Mouse (Mus musculus) left cerebral cortex, adult 2 months (tissue): ENCODE data around the gene Slc24a4. TPM values are rescaled to one million over a fixed set of nuclear protein-coding genes. Genes with fewer than 3 reads are reported as not detected.

Experiments used
- DNase-seq, 2 experiments: peaks; one replicate each; pipeline ENCODE4 v3.0.0; 2021 to 2022; ENCODE audit warnings: low spot score in 2 of 2, mixed read lengths in 1 of 2; ENCODE audit errors: extremely low spot score in 1 of 2
- H3K27ac ChIP-seq: fragments of 200-600 bp; 2 replicates; pipeline ENCODE4 v1.8.1; 2022
- H3K4me3 ChIP-seq: fragments of 200-600 bp; 2 replicates; pipeline ENCODE4 v1.8.1; 2022
- CTCF ChIP-seq: fragments of 200-600 bp; IDR thresholded peaks from 2 replicates; pipeline ENCODE4 v1.8.1; 2022; ENCODE audit warnings: antibody characterized with exemption, mild to moderate bottlenecking, moderate library complexity
- intact Hi-C: fragments of 180-260 bp; cut with DNase I; formaldehyde crosslinking; loops from one replicate; pipeline ENCODE4 v1.15.1; 2025
- total RNA-seq, 2 experiments: library from RNA; stranded (reverse); gene quantifications; 2 replicates each; pipeline ENCODE4 v1.2.3; 2021

The Slc24a4 gene
- total RNA-seq, 2 experiments from 2014 or later, result 46.4 to 47.2 TPM

DNA sequence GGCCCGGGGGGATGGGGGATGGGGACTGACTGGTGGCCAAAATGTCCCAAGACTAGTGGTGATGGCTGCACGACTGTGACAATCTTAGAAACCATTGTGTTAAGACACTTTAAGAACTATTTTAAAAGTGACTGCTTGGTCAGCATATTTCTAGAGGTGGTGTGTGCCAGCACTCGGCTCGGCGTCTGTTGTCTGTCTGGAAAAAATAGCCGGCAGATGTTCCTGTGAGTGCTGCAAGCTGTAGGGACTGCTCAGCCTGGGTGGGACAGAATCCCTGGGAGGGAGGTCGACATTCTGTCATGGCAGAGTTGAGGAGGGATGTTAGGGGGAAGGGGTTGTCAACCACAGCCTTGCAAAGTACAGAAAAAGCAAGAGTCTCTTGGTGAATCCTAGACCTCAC lies 175.3 kb downstream of the Slc24a4 start:
- Histone ChIP-seq H3K4me3 (no peak overlapping the region), H3K27ac (no peak overlapping the region)
- intact Hi-C loops, result loop anchor here (5.0 kb wide), 1 partner anchor 102 kb away; no protein-coding TSS in a partner anchor
- no peak for TF ChIP-seq CTCF
- DNase-seq, result peak in 1 of 2 experiments; percentile 17

DNA sequence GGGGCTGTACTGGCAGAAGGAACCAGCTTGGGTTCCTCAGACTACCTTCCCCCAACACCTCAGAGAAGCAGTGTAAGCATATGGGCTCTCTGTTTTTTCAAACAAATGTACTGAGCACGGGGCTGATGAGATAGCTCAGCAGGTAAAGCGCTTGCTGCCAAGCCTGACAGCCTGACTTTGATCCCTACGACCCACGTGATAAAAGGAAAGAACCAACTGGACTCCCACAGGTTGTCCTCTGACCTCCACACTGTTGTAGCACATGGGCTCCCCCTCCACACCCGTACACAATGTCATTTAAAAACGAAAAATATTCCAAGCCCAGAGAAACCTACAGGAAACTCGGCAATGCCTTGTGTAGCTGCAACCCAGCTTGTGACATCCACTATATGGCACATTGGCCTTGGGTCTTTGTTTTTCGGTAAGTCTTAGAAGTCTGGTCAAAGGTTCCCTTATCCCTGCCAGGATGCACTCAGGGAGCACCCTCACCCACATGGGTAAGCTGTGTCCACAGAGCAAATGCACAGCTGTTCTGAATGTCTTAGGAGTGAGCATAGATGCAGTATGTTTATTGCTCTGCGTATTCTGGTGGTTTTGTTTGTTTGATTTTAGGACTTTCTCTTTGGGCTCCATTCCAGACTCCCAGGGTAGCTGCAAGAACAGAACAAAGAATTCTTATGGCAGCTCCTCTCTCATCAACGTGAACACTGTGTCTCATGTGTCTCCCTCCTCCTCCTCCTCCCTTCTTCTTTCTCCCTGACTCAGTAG lies 176.7 kb downstream of the Slc24a4 start:
- no peak overlapping the region for H3K4me3 ChIP-seq
- DNase-seq, result no peak
- no peak for TF ChIP-seq CTCF
- intact Hi-C loops, result loop anchor here (5.0 kb wide), 1 partner anchor 53 kb away; no protein-coding TSS in a partner anchor
- H3K27ac ChIP-seq, result no peak overlapping the region

DNA sequence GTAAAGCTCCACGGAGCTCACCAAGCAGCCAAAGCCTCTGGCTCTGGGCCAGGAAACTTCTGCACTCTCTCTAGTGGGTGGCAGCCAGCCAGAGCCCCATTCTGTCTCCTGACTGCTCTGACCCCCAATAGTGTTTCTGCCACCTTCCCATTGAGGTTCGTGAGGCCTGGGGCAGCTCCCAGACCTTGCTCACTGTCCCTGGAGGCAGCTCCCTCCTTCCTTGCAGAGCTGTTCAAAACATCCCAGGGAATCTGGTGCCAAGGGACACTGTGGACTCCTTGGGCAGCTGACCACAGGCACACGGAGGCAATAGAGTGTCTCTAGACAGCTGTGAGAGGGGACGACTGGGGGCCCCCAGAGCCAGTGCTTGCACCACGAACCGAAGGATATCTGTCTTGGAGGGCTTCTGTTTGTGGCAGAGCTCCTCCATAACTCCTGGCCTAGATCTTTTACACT lies 179.5 kb downstream of the Slc24a4 start:
- peak; percentile 36 to 40 for DNase-seq
- Histone ChIP-seq H3K27ac (peak overlapping the region; percentile 25; the same call in 1 of the 2 replicates), H3K4me3 (no peak overlapping the region)
- TF ChIP-seq CTCF, result no peak
- intact Hi-C loops, result loop anchor here (5.0 kb wide), 1 partner anchor 56 kb away; no protein-coding TSS in a partner anchor

DNA sequence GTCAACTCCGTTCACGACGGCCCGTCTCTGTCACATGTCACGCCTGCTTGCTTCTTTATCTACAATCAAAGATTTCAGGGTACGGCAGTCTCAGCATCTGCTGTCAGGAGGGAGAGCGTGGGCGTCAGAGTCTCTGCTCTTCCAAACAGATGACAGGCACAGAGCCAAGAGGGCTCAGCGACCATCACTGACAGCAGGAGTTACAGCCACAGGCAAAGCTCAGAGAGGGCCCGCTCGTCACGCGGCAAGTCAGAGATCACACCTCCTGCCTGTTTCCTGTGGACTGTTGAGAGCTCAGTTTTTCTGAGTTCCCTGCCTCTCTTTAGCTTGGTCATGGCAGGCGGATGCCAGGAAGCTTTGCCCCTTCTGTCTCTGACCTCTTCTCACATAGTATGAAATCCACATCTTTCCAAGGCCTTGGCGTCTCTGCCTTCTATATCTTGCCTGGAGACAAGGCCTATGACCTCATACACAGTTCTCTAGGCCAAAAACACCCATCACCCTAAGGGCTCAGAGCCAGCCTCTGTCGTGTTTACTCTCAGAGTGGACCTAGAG lies 180.0 kb downstream of the Slc24a4 start:
- H3K27ac ChIP-seq, result peak overlapping the region; percentile 59; the same call in 1 of the 2 replicates
- intact Hi-C loops, result loop anchor here (5.0 kb wide), 1 partner anchor 56 kb away; no protein-coding TSS in a partner anchor
- peak; percentile 52 to 64 for DNase-seq

DNA sequence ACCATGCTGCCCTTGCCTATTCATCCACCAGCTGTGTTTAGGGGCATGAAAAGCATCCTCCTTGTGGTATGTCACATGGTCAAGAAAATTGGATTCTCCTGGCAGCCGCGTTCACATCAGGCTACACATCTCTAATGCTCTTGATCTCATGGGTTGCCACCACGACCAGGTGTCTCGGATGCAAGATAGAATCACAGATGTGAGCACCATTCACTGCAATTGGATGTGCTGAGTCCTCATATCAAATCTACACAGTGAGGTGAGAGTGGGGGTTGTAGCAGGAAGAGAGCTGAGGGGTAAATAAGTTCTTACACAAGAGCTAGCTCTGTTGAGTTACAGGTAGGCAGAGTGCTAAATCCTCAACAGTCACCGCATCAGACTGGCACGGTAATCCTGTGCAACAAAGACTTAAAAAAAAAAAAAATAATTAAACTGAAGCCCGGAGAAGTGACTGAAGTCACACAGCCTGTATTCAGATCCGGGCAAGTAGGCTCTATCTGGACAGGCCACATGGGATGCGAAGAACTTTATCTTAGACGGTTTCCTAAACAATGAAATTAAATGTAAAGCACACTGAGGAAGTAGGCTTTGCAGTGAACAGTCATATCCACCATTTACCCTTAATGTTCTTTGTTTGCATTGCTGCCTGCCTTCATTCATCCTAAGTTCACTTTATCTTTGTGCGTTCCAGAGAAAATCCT lies 180.7 kb downstream of the Slc24a4 start:
- peak overlapping the region; percentile 59; the same call in 1 of the 2 replicates for H3K27ac ChIP-seq
- DNase-seq, result no peak
- TF ChIP-seq CTCF, result no peak
- H3K4me3 ChIP-seq, result no peak overlapping the region
- intact Hi-C loops, result loop anchor here (5.0 kb wide), 1 partner anchor 57 kb away; no protein-coding TSS in a partner anchor

More for the DNA sequence above, 180.0 kb downstream of the Slc24a4 start:
- H3K4me3 ChIP-seq, result no peak overlapping the region
- TF ChIP-seq CTCF, result no peak

DNA sequence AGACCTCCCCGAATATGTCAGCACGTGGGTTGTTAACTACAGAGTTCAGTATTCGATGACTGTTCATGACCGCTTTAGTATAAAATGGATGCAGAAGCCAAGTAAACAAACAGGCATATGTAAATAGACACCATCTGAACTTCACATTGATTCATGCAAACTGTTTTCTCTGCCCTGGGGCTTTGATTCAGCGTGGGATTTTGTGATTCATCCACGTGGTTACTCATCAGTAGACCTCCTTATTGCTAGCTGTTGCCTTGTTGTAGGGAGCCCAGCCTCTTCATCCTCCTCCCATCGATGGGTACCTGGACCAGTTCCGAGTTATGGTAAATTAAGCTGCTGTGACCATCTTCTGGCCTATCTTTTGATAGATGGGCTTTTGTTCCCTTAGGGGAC lies 181.3 kb downstream of the Slc24a4 start:
- intact Hi-C loops, result loop anchor here (5.0 kb wide), 1 partner anchor 57 kb away; no protein-coding TSS in a partner anchor

DNA sequence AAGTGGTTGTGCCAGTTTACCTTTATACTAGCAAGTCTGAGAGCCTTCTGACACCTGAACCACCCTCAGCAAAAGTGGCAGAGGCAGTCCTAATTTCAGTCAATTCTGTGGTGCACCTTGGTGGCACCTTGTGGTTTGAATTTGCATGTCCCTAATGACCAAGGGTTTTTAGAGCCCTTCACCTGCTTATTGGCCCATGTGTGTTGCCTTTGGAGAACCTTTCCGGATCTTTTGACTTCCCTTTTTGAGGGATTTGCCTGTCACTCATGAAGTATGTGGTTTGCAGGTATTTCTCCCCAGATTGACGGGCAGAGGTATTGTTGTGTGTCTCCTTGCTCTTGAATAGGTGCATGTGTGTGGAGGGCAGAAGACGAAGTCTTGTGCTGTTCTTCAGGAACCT lies 181.7 kb downstream of the Slc24a4 start:
- no peak for DNase-seq
- no peak for TF ChIP-seq CTCF
- intact Hi-C loops, result no loop called here
- H3K4me3 ChIP-seq, result no peak overlapping the region
- H3K27ac ChIP-seq, result no peak overlapping the region

More for the DNA sequence above, 181.3 kb downstream of the Slc24a4 start:
- DNase-seq, result no peak
- Histone ChIP-seq H3K27ac (no peak overlapping the region), H3K4me3 (no peak overlapping the region)
- TF ChIP-seq CTCF, result no peak

DNA sequence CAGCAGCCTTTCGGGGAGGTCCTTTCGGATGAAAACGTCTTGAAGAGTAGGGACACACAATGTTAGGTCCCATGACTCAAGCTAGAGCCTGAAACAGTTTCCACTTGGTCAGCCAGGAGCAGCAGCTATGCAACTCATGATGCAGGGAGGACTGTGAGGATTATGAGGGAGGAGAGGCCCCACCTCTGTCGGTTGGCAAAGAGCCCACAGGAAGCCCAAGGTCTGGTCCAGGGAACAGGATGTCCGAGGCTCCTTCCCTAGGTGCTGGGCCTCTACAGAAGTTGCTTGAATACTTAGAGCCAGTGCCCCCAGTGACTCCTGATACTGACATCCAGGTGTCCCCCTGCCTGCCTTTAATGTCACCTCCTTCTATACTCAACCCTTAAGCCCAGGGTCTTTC lies 182.9 kb downstream of the Slc24a4 start:
- intact Hi-C loops, result no loop called here
- H3K4me3 ChIP-seq, result no peak overlapping the region
- H3K27ac ChIP-seq, result no peak overlapping the region
- DNase-seq, result no peak
- TF ChIP-seq CTCF, result no peak

Other genes with a start within 250 kb of the Slc24a4 start
- 10 to 100 TPM; 30.7 to 30.8 TPM for gene Trip11, start 215.5 kb upstream of the Slc24a4 start, total RNA-seq
- 10 to 100 TPM; 21.9 to 22.1 TPM for gene Atxn3, start 170.5 kb upstream of the Slc24a4 start, total RNA-seq
- gene Cpsf2, start 152.7 kb upstream of the Slc24a4 start, total RNA-seq, result 10 to 100 TPM; 24.6 to 27.6 TPM
- 1 to 10 TPM; 3.8 to 5.9 TPM for gene Rin3, start 154.3 kb downstream of the Slc24a4 start, total RNA-seq